Mouse (Mus musculus) heart, adult 11 months (tissue): ENCODE measurements at regions not wholly inside any gene's neighbourhood (a gene's known extent, or its start where the extent isn't known, plus 50 kb on each side); places are given as distances from the start of the nearest gene placed in this dataset.

Experiments used
- DNase-seq: peaks from one replicate; pipeline ENCODE4 v3.0.0; 2022

DNA sequence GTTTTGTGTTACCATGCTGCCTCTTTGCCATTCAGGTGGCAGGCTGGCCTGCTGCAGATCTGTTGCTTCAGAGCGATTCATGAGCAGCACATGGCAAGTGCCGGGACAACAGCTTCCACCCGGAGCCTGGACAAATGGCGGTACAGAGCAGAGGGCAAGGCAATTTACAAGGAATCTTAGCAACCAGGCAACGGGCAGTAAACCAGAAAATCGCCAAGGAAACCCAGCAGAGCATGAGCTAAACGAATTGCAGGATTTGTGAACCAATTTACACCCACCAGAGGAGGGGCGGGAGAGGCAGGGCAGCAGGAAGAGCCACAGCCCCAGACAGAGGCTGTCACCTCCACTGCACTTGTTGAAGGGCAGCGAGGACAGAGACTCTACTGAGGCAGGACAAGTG lies 60.5 kb upstream of the Loxl4 start:
- DNase-seq, result no peak

DNA sequence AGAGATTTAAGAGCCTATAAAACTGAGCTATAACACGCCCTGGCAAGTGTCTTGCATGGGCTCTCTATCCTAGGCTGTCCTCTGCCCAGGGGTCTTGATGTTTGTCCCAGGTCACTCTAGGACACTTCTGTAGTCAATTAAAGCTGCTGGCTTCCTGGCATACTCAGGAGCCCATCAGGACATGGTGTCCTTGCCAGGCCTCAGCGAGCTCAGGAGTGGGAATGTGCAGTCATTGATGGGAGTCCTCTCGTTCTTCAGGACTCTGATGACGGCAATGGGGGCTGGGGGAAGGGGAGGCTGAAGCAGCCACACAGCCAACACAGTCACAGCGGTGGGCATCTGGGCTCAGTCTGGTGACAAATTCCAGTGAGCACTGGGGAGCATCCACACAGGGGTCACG lies 57.3 kb upstream of the Loxl4 start:
- peak; percentile 97 for DNase-seq

- DNase-seq, result peak; percentile 97
Measured at GRCm38 (mm10) chr19:42668385-42669098, 55.9 kb upstream of the Loxl4 start.

GRCm38 (mm10) chr19:42666906-42667305 lies 54.3 kb upstream of the Loxl4 start:
- peak; percentile 75 for DNase-seq
